Mouse (Mus musculus) heart, embryonic 11.5 days (tissue): Measurements from ENCODE around the gene Gm28035. TPM values are rescaled to one million over a fixed set of nuclear protein-coding genes. Genes with fewer than 3 reads are reported as not detected.
A peak's percentile ranks its signal among the peaks of the same experiment; 100 is the strongest.

Experiments
- ATAC-seq: fragments of 200-750 bp; cut with Nextera tagmentation; replicated peaks from 2 replicates; pipeline ENCODE4 v1.8.0; 2017; ENCODE audit warnings: moderate library complexity; ENCODE audit not compliant: insufficient number of reproducible peaks, low FRiP score, low TSS enrichment
- H3K27ac ChIP-seq: fragments of 300-500 bp; sonication (generic); 2 replicates; pipeline ENCODE4 v1.5.1; 2014; ENCODE audit warnings: mild to moderate bottlenecking, low read depth, low read length
- H3K27me3 ChIP-seq: fragments of 300-500 bp; sonication (generic); 2 replicates; pipeline ENCODE4 v1.6.1; 2014; ENCODE audit warnings: mild to moderate bottlenecking, low read length, mixed read lengths; ENCODE audit not compliant: control insufficient read depth, insufficient read depth
- H3K36me3 ChIP-seq: fragments of 300-500 bp; sonication (generic); 2 replicates; pipeline ENCODE4 v1.6.1; 2014; ENCODE audit warnings: mild to moderate bottlenecking, low read length, moderate library complexity, mixed read lengths; ENCODE audit not compliant: control insufficient read depth, insufficient read depth
- H3K4me1 ChIP-seq: fragments of 300-500 bp; sonication (generic); 2 replicates; pipeline ENCODE4 v1.6.1; 2014; ENCODE audit warnings: low read length; ENCODE audit not compliant: control insufficient read depth, insufficient read depth
- H3K4me2 ChIP-seq: fragments of 300-500 bp; sonication (generic); 2 replicates; pipeline ENCODE4 v1.6.1; 2014; ENCODE audit warnings: mild to moderate bottlenecking, moderate library complexity
- H3K4me3 ChIP-seq: fragments of 300-500 bp; sonication (generic); 2 replicates; pipeline ENCODE4 v1.5.1; 2014; ENCODE audit warnings: low read depth, low read length
- H3K9ac ChIP-seq: fragments of 300-500 bp; sonication (generic); 2 replicates; pipeline ENCODE4 v1.6.1; 2014; ENCODE audit warnings: mild to moderate bottlenecking, low read depth, low read length, moderate library complexity
- H3K9me3 ChIP-seq: fragments of 300-500 bp; sonication (generic); replicated peaks from 2 replicates; pipeline ENCODE4 v1.6.1; 2016; ENCODE audit warnings: low read length; ENCODE audit not compliant: control insufficient read depth
- WGBS: fragments of 180-500 bp; shearing (Covaris S2); extraction: QIAGEN DNeasy Blood & Tissue Kit; methylation state at CpG from one replicate; pipeline ENCODE4 v1.1.7; 2014; ENCODE audit not compliant: insufficient replicate concordance; 5-methylcytosine and 5-hydroxymethylcytosine counted together
- polyA plus RNA-seq: library from polyadenylated mRNA; unstranded; fragments of >200 nt; fragmentation: Nextera tagmentation; extraction: Ambion mirVana; gene quantifications from 2 replicates; pipeline ENCODE4 v1.2.1, GENCODE M21; 2014

Gene Gm28035
- polyA plus RNA-seq, 1 experiment from 2014 or later = not detected

- 88% methylated on average over 18 of the region's 18 CpGs for WGBS
- ATAC-seq = no peak
- Histone ChIP-seq H3K27me3 (no peaks in the 10 kb centered on the region), H3K27ac (0 out of 2 replicates have a peak overlapping the region, but pooled peaks have one; percentile 22), H3K4me2 (no peak overlapping the region), H3K9ac (no peak overlapping the region), H3K4me3 (no peak overlapping the region), H3K4me1 (peaks cover 55% of the 10 kb centered on the region), H3K36me3 (peaks cover 24% of the 10 kb centered on the region), H3K9me3 (no peaks in the 10 kb centered on the region)
Observed at GRCm38 (mm10) chr2:30261921-30262839, 21.8 kb downstream of the Gm28035 start.

- Histone ChIP-seq H3K27me3 (no peaks in the 10 kb centered on the region), H3K36me3 (peaks cover 20% of the 10 kb centered on the region), H3K27ac (peak overlapping the region; percentile 29; the same call in 1 of the 2 replicates), H3K4me3 (no peak overlapping the region), H3K4me2 (no peak overlapping the region), H3K9me3 (no peaks in the 10 kb centered on the region), H3K9ac (no peak overlapping the region), H3K4me1 (peaks cover 52% of the 10 kb centered on the region)
- ATAC-seq = no peak
- WGBS = 62% methylated on average over 4 of the region's 4 CpGs
Observed at GRCm38 (mm10) chr2:30262840-30263441, 22.6 kb downstream of the Gm28035 start.

GRCm38 (mm10) chr2:30263811-30264210 lies 23.4 kb downstream of the Gm28035 start:
- no peaks in the 10 kb centered on the region for H3K9me3 ChIP-seq
- H3K36me3 ChIP-seq = peaks cover 20% of the 10 kb centered on the region
- no peak overlapping the region for H3K27ac ChIP-seq
- WGBS = 90% methylated on average over 6 of the region's 6 CpGs
- no peak overlapping the region for H3K4me3 ChIP-seq
- peaks cover 45% of the 10 kb centered on the region for H3K4me1 ChIP-seq
- no peaks in the 10 kb centered on the region for H3K27me3 ChIP-seq
- no peak overlapping the region for H3K4me2 ChIP-seq
- no peak for ATAC-seq
- H3K9ac ChIP-seq = no peak overlapping the region

- WGBS = 63% methylated on average over 7 of the region's 7 CpGs
- H3K4me2 ChIP-seq = no peak overlapping the region
- no peaks in the 10 kb centered on the region for H3K27me3 ChIP-seq
- H3K9ac ChIP-seq = peak overlapping the region; percentile 53; the same call in 1 of the 2 replicates
- no peak overlapping the region for H3K4me3 ChIP-seq
- H3K4me1 ChIP-seq = peaks cover 36% of the 10 kb centered on the region
- H3K27ac ChIP-seq = peak overlapping the region; percentile 86
- H3K36me3 ChIP-seq = peaks cover 20% of the 10 kb centered on the region
- 0 out of 2 replicates have a peak, but pooled peaks have one; percentile 28 for ATAC-seq
- H3K9me3 ChIP-seq = no peaks in the 10 kb centered on the region
Observed at GRCm38 (mm10) chr2:30264671-30265519, 24.5 kb downstream of the Gm28035 start.

GRCm38 (mm10) chr2:30265767-30266253 lies 25.4 kb downstream of the Gm28035 start, which contains the start of gene Phyhd1:
Phyhd1 (plus strand) TSS chr2:30266203.
- Histone ChIP-seq H3K27me3 (no peaks in the 10 kb centered on the region), H3K4me2 (peak within 1 kb of the TSS; percentile 29), H3K36me3 (peaks cover 15% of the 10 kb centered on the region), H3K4me3 (no peak within 1 kb of the TSS), H3K9ac (peak within 1 kb of the TSS; percentile 62), H3K4me1 (peaks cover 34% of the 10 kb centered on the region), H3K9me3 (no peaks in the 10 kb centered on the region), H3K27ac (peak within 1 kb of the TSS; percentile 86)
- ATAC-seq = no peak
- WGBS = 37% methylated on average over 5 of the region's 5 CpGs

GRCm38 (mm10) chr2:30266392-30266941 lies 26.1 kb downstream of the Gm28035 start:
- Histone ChIP-seq H3K9ac (peak overlapping the region; percentile 62), H3K4me3 (no peak overlapping the region), H3K27ac (peak overlapping the region; percentile 86), H3K36me3 (peaks cover 14% of the 10 kb centered on the region), H3K9me3 (no peaks in the 10 kb centered on the region), H3K4me2 (peak overlapping the region; percentile 29), H3K27me3 (no peaks in the 10 kb centered on the region), H3K4me1 (peaks cover 34% of the 10 kb centered on the region)
- ATAC-seq = 0 out of 2 replicates have a peak, but pooled peaks have one; percentile 36
- 19% methylated on average over 4 of the region's 4 CpGs for WGBS

- ATAC-seq = no peak
- H3K4me3 ChIP-seq = no peak overlapping the region
- H3K27me3 ChIP-seq = no peaks in the 10 kb centered on the region
- no peak overlapping the region for H3K9ac ChIP-seq
- H3K9me3 ChIP-seq = no peaks in the 10 kb centered on the region
- peak overlapping the region; percentile 86; the same call in 1 of the 2 replicates for H3K27ac ChIP-seq
- no peak overlapping the region for H3K4me2 ChIP-seq
- H3K4me1 ChIP-seq = peaks cover 34% of the 10 kb centered on the region
- H3K36me3 ChIP-seq = peaks cover 5% of the 10 kb centered on the region
- 96% methylated on average over 2 of the region's 2 CpGs for WGBS
Observed at GRCm38 (mm10) chr2:30267466-30267865, 27.1 kb downstream of the Gm28035 start.
